Mouse (Mus musculus): Measurements from ENCODE around the gene Slc35c1. TPM values are rescaled to one million over a fixed set of nuclear protein-coding genes. Genes with fewer than 3 reads are reported as not detected.
A peak's percentile ranks its signal among the peaks of the same experiment; 100 is the strongest.

The Slc35c1 gene
- polyA plus RNA-seq, 1 experiment from 2014 or later: 11.6 TPM

DNA sequence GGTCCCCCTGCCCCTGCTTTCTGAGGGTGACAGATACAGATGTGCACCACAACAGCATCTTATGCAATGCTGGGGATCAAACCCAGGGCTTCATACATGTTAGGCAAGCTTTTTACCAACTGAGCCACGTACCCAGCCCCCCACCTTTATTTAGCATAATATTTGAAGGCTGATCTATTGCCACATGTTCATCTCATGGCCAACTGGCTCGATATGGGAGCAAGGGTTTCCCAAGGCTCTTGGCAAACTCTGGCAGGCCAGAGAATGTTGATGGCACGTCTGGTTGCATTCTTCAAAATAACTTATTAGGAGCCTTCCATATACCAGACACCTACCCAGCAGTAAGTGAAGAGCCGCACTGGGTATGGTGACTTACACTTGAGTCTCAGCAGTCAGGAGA is 17.0 kb downstream of the Slc35c1 start:
- no peaks in the 10 kb centered on the region for H3K27me3 ChIP-seq (replicated peaks)
- H3K36me3 ChIP-seq: no peaks in the 10 kb centered on the region
- no peak overlapping the region for H3K4me2 ChIP-seq (replicated peaks)
- no peak for ATAC-seq (ENCODE audit: low FRiP score, low read depth)
- H3K4me1 ChIP-seq: no peaks in the 10 kb centered on the region; the same call in 1 of the 2 replicates
- H3K9ac ChIP-seq: no peak overlapping the region
- no peaks in the 10 kb centered on the region for H3K9me3 ChIP-seq
- no peak overlapping the region for H3K4me3 ChIP-seq
- H3K27ac ChIP-seq: no peak overlapping the region
- WGBS: 87% methylated on average over 4 of the region's 4 CpGs

DNA sequence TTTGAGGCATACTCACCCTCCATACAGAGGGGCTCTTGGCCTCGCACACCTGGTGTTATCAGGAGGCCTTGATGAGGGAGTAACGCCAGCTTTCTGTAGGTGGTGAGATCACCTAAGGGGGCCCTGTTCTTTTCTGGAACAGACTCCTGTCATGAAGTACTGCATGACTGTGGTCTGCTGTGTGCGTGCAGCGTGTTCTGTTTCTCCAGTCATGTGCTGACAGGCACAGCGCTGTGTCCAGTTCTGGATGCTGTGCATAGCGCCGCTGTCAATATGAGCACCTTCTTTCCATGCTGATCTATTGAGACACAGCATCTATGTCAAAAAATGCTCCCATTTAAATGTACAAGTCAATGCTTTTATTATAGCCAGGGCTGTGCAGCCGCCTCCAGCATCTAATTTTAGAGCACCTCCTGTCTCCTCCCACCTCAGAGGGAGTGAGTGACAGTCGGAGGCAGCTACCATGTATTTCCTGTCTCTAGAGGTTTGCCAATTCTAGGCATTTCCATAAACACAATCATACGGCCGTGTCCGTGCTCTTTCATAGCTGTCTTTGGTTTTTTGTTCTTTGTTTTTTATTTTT is 17.8 kb downstream of the Slc35c1 start:
- WGBS: 84% methylated on average over 12 of the region's 12 CpGs
- no peaks in the 10 kb centered on the region for H3K27me3 ChIP-seq (replicated peaks)
- H3K36me3 ChIP-seq: no peaks in the 10 kb centered on the region
- no peak overlapping the region for H3K27ac ChIP-seq
- no peak overlapping the region for H3K9ac ChIP-seq
- ATAC-seq (ENCODE audit: low FRiP score, low read depth): no peak
- H3K9me3 ChIP-seq: no peaks in the 10 kb centered on the region
- H3K4me1 ChIP-seq: no peaks in the 10 kb centered on the region; the same call in 1 of the 2 replicates
- no peak overlapping the region for H3K4me2 ChIP-seq (replicated peaks)
- H3K4me3 ChIP-seq: no peak overlapping the region

DNA sequence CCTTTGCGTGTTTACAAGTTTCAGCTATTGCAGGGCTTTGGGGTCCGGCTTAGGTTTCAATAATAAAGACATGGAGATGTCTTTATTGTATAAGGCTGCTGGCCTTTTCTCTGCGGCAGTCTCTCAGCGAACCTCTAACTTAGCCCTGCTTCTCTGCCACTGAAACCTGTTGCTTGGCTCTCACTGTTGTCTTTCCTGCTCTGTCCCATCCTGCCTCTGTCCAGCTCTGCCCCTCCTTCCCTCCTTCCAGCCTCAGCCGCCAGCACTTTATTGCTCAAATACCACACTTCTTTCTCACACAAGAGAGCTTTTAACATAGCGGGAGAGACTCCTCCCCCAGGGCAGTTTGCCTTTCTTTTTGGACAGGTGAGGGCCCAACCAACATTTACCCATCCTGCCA is 19.9 kb downstream of the Slc35c1 start:
- Histone ChIP-seq H3K27ac (no peak overlapping the region), H3K27me3 (replicated peaks) (no peaks in the 10 kb centered on the region), H3K4me2 (replicated peaks) (no peak overlapping the region), H3K9ac (no peak overlapping the region), H3K36me3 (no peaks in the 10 kb centered on the region), H3K9me3 (no peaks in the 10 kb centered on the region), H3K4me1 (no peaks in the 10 kb centered on the region; the same call in 1 of the 2 replicates), H3K4me3 (no peak overlapping the region)
- 52% methylated on average over 6 of the region's 6 CpGs for WGBS
- no peak for ATAC-seq (ENCODE audit: low FRiP score, low read depth)

DNA sequence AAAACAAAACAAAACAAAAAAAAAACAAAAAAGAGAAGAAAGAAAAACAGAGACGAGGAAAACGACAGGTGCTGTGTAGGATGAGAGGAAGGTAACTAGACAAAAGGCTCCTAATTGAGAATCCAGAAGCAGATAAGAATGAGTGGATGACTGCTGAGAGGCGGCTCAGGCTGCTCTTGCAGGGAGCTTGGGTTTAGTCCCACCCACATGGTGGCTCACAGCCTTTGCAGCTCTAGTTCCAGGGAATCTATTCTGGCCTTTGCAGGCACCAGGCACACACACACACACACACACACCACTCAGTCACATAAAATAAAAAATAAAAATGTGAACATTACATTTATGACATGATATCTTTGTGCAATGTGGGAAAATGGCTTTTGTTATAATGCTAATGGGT is 21.8 kb downstream of the Slc35c1 start:
- H3K4me3 ChIP-seq: no peak overlapping the region
- H3K27ac ChIP-seq: no peak overlapping the region
- ATAC-seq (ENCODE audit: low FRiP score, low read depth): no peak
- no peaks in the 10 kb centered on the region for H3K36me3 ChIP-seq
- H3K9ac ChIP-seq: no peak overlapping the region
- no peak overlapping the region for H3K4me2 ChIP-seq (replicated peaks)
- H3K4me1 ChIP-seq: no peaks in the 10 kb centered on the region; the same call in 1 of the 2 replicates
- no peaks in the 10 kb centered on the region for H3K9me3 ChIP-seq
- 63% methylated on average over 3 of the region's 3 CpGs for WGBS
- peaks cover 3% of the 10 kb centered on the region for H3K27me3 ChIP-seq (replicated peaks)

DNA sequence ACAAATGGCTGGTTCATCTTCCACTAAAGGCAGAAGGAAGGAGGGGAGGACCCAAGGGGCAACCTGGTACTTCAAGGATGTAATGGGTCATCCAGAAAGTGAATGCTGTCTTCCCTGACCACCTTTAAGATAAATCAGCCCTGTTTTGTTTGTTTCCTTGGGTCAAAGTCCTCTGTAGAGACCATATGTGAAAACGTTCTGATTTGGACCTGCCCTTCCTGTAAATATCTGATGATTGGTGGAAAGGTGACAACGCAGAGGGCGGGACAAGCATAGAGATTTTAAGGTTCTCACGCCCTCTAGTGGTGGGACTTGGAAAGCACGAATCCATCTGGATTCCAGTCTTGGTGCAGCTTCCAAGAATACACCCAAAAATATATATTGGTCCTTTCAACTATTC is 22.5 kb downstream of the Slc35c1 start:
- Histone ChIP-seq H3K36me3 (no peaks in the 10 kb centered on the region), H3K27me3 (replicated peaks) (peaks cover 3% of the 10 kb centered on the region), H3K4me3 (no peak overlapping the region), H3K9me3 (no peaks in the 10 kb centered on the region), H3K4me1 (peaks cover 5% of the 10 kb centered on the region), H3K4me2 (replicated peaks) (peak overlapping the region; percentile 27), H3K9ac (no peak overlapping the region), H3K27ac (no peak overlapping the region)
- WGBS: 2% methylated on average over 5 of the region's 5 CpGs
- no peak for ATAC-seq (ENCODE audit: low FRiP score, low read depth)

DNA sequence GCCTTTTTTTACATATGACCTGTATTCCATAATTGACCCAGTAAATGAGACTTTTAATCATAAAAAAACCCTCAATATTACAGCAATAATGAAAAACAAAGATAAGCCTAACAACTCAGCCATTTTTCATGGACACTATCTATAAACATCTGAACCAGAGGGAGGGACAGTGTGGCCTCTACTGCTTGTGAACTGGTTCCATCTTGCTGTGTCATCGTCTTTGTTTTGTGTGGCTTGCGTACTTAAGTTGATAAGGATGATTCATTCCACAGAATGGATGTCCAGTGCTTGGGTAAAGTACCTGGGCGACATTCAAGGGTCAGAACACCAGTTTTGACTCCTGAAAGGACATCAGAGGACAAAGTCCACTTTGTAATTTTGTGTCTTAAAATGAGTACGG is 23.0 kb downstream of the Slc35c1 start:
- peaks cover 3% of the 10 kb centered on the region for H3K27me3 ChIP-seq (replicated peaks)
- no peaks in the 10 kb centered on the region for H3K9me3 ChIP-seq
- H3K36me3 ChIP-seq: no peaks in the 10 kb centered on the region
- no peak overlapping the region for H3K4me2 ChIP-seq (replicated peaks)
- ATAC-seq (ENCODE audit: low FRiP score, low read depth): no peak
- H3K4me3 ChIP-seq: no peak overlapping the region
- no peak overlapping the region for H3K9ac ChIP-seq
- no peak overlapping the region for H3K27ac ChIP-seq
- peaks cover 10% of the 10 kb centered on the region for H3K4me1 ChIP-seq
- 83% methylated on average over 4 of the region's 4 CpGs for WGBS

DNA sequence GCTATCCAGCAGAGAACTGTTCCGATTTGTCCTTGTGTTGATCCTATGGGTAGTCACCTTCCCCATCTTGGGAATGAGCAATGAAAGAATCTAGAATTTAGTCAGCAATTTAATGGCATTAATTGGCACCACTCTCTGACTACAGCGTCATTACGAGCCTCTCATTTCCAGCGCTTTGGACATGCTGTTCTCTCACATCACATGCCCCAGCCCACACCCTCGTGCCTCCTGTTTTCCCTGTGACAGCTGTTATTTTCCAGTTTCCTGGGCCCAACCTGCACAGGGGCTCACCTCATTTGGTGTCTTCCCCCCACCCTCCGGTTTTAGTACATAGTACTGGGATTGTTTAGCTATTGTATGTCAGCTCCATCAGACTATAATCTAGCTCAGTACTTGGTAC is 25.3 kb downstream of the Slc35c1 start:
- H3K9ac ChIP-seq: 0 out of 2 replicates have a peak overlapping the region, but pooled peaks have one; percentile 40

DNA sequence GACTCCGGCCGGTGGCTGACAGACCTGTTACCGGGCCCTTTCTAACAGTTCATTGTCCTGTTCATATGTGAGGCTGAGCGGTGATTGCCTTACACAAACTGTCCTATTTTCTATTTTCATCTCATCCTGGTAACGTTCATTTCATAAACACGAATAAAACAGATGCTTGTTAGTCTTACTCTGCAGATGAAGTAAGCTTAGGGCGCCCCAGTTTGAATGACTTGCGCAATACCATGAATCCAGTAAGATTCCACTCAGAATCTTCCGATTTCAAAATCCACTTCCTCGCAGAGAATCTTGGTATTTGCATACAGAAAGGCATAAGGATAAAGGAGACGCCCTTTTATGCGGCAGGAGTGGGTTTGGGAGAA is 26.0 kb downstream of the Slc35c1 start:
- H3K27me3 ChIP-seq (replicated peaks): peaks cover 3% of the 10 kb centered on the region
- peaks cover 31% of the 10 kb centered on the region for H3K4me1 ChIP-seq
- no peak for ATAC-seq (ENCODE audit: low FRiP score, low read depth)
- no peaks in the 10 kb centered on the region for H3K36me3 ChIP-seq
- 0 out of 2 replicates have a peak overlapping the region, but pooled peaks have one; percentile 40 for H3K9ac ChIP-seq
- H3K9me3 ChIP-seq: no peaks in the 10 kb centered on the region
- H3K4me2 ChIP-seq (replicated peaks): peak overlapping the region; percentile 81
- H3K4me3 ChIP-seq: peak overlapping the region; percentile 41
- no peak overlapping the region for H3K27ac ChIP-seq
- WGBS: 11% methylated on average over 12 of the region's 12 CpGs

More for the DNA sequence above, 25.3 kb downstream of the Slc35c1 start:
- Histone ChIP-seq H3K4me2 (replicated peaks) (peak overlapping the region; percentile 81), H3K27me3 (replicated peaks) (peaks cover 3% of the 10 kb centered on the region), H3K4me1 (peaks cover 31% of the 10 kb centered on the region), H3K9me3 (no peaks in the 10 kb centered on the region), H3K4me3 (no peak overlapping the region), H3K27ac (no peak overlapping the region), H3K36me3 (no peaks in the 10 kb centered on the region)
- ATAC-seq (ENCODE audit: low FRiP score, low read depth): no peak
- WGBS: 58% methylated on average over 6 of the region's 6 CpGs

DNA sequence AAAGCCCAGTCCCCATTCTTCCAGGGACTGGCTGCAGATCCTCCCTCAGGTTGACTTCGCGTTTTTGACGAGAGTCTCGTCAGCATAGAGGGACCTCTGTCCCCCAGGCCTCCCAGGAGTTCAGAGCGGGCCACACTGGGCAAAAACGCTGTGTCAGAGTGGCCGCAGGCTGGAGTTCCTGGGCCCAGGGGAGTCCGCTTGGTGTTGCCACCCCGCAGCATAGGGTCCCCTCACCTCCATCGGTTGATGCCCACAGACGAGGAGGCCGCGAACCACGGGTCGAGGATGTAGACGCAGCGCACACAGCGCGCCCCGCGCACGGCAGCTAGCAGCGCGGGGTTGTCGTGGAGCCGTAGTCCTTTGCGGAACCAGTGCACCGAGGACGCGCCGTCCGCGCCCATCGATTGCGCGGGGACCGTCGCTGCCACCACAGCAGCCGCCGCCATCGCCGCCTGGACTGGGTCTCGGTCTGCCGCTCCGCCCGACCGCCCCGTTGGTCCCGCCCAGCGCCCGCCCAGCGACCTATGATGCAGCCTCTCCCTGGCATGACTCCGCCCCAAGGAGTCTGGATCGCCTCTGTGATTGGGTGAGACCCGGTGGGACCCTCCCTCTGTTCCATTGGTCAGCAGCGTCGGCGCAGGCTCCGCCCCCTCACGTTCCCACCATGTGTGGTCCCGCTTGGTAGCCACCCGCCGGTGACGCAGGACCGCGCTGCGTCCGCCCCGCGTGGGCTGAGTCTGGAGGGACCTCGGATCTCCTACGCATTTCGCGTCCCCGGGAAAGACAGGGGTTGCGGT is 26.6 kb downstream of the Slc35c1 start, which contains the start of gene Cry2:
Gene Cry2 (minus strand): TSS at position 466 of the 797 bp plus-strand sequence.
- peak; percentile 97 for ATAC-seq (ENCODE audit: low FRiP score, low read depth)
- H3K4me2 ChIP-seq (replicated peaks): peak within 1 kb of the TSS; percentile 81
- H3K4me1 ChIP-seq: peaks cover 31% of the 10 kb centered on the region
- no peaks in the 10 kb centered on the region for H3K9me3 ChIP-seq
- no peaks in the 10 kb centered on the region for H3K36me3 ChIP-seq
- under 1% methylated on average over 75 of the region's 76 CpGs for WGBS
- H3K9ac ChIP-seq: peak within 1 kb of the TSS; percentile 92
- H3K27me3 ChIP-seq (replicated peaks): peaks cover 3% of the 10 kb centered on the region
- H3K4me3 ChIP-seq: peak within 1 kb of the TSS; percentile 91
- peak within 1 kb of the TSS; percentile 32; the same call in 1 of the 2 replicates for H3K27ac ChIP-seq

DNA sequence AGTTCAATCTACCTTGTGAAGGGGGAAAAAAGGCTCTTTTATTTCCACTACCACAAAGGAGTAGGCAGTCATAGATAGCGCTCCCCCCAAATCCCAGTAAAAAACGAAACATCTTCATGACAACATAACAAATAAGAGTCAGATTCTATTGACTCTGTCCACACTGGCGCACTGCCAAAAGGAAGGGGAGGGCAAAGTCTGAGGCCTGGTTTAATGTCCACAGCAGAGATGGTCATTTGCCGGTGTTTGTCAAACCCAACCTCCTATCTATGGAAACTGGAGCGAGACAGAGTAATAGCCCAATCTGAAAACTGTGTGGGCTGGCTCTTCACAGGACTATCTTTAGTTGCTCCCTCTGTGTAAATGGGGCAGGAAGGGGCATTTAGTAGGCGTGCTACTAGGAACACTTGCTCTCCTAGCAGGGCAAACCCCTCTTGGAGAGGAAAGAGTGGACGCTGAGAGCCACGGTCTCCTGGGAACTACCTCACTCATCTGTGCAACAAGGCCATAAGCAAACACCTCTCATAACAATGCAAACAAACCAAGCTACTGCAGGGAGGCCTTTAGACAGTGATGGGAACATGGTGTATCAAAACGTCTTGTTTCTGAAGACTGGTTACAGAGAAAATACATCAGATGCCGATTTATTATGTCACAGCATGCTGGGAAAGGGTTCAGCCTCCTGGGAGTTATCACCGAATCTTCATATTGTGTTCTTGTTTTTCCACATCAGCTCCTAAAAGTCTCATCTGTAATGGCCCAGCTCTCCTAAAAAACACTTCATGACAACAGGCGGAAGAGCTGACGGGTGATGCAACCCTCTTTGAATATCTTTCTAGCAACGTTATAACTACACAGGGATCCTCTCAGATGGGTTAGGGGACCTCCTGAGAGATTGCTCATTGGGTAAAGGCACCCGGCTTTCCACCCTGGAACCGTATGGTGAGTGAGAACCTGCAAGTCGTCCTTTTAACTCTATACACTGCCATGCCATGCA is 27.7 kb downstream of the Slc35c1 start:
- Histone ChIP-seq H3K27ac (no peak overlapping the region), H3K4me1 (peaks cover 38% of the 10 kb centered on the region), H3K36me3 (no peaks in the 10 kb centered on the region), H3K9me3 (no peaks in the 10 kb centered on the region), H3K27me3 (replicated peaks) (peaks cover 3% of the 10 kb centered on the region), H3K9ac (peak overlapping the region; percentile 92), H3K4me2 (replicated peaks) (peak overlapping the region; percentile 81), H3K4me3 (peak overlapping the region; percentile 91)
- no peak for ATAC-seq (ENCODE audit: low FRiP score, low read depth)
- 47% methylated on average over 17 of the region's 17 CpGs for WGBS

DNA sequence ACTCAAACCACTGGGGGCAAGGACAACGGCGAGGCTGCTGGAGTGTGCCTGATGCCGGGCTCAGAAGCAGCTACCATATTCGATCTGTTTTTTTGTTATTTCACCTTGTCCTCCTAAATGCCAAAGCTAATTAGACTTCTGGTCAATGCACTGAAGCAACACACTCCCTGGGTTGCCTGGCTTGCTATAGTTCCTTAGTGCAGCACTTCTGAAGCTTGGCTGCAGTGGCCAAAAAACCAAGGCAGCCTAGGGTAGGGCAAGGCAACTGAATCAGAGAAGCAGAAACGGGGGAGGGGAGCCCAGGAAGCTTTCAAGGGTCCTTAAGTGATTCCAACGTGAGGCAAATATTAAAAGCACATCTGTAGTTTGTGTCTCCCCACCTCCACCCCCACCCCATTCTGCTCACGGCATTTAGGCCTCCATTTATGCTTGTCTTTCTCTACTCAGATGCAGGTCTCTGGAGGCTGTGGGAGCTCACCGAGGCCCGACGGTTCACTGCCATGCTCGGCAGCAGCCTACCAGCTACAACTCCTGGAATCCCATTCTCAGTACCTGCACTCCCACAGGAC is 28.6 kb downstream of the Slc35c1 start:
- Histone ChIP-seq H3K9ac (peak overlapping the region; percentile 43), H3K4me1 (peaks cover 38% of the 10 kb centered on the region), H3K36me3 (peaks cover under 1% of the 10 kb centered on the region; the same call in 1 of the 2 replicates), H3K4me3 (peak overlapping the region; percentile 91), H3K27me3 (replicated peaks) (peaks cover 3% of the 10 kb centered on the region), H3K9me3 (no peaks in the 10 kb centered on the region), H3K4me2 (replicated peaks) (peak overlapping the region; percentile 81), H3K27ac (peak overlapping the region; percentile 29; the same call in 1 of the 2 replicates)
- ATAC-seq (ENCODE audit: low FRiP score, low read depth): no peak
- 32% methylated on average over 11 of the region's 11 CpGs for WGBS

Data from neural tube, embryonic 12.5 days (tissue).